Comparison of ENCODE assay signal across 12 mouse cellular contexts in the genomic region with DNA sequence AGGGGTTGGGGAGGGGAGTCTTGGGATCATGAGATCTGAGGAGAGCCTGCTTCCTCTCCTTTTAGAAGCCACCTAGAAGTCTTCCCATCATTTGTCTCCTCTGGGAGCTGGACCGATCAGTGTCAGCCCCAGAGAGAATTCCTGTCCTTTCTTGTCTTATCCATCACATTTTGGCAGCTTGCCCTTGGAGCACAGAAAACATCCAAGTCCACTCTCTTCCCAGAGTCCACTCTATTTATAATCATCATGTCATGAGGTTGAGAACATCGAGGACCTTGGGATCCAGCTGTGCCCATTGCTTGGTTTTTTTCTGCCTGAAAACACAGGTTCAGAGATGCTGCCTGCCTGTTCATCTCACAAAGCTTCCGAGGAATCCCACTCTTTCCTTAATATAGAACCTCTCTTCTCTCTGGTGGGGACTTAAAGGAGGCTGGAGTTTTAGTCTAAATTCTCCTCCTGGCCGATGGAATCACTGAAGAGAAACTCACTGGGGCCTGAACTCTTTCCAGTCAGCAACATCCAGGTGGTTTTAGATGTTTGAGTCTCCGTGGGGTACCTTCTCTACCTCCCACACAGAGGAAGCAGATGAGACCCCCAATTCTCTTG.
DNase-seq lines count a peak whose midpoint lies in the region; ATAC-seq and TF ChIP-seq lines count a peak whose summit lies in the region.
"Had no signal": no experiment of that assay in that cellular context is flagged by ENCODE, and none has a peak within 500 bp of the region (broad histone marks: within the 10 kb centered on the region; RNA-seq: fewer than 3 reads in every experiment).

No protein-coding gene starts in this region.

- ATAC-seq in heart, postnatal 0 days (ENCODE audit: insufficient read depth, low read depth): peak; percentile 45; the same call in 1 of the 2 replicates
- no peak for ATAC-seq in activated CD4-positive, CD25-positive, alpha-beta regulatory T cell, adult 4 months

- no peaks in the 10 kb centered on the region for H3K36me3 ChIP-seq in heart, adult 2 months (ENCODE audit: control insufficient read depth, insufficient read depth, low read length)
- no peaks in the 10 kb centered on the region for H3K36me3 ChIP-seq in heart, embryonic 10.5 days
- H3K36me3 ChIP-seq in heart, postnatal 0 days (replicated peaks; ENCODE audit: control insufficient read depth, insufficient read depth, low read length): no peaks in the 10 kb centered on the region
- H3K36me3 ChIP-seq: hindbrain, embryonic 13.5 days; limb, embryonic 15.5 days; neural tube, embryonic 15.5 days had no signal

- intact Hi-C loops in heart, adult 2 months (cut with DNase I): no loop called here

- H3K9ac ChIP-seq in heart, adult 2 months (ENCODE audit: low read depth, low read length): no peak overlapping the region
- H3K9ac ChIP-seq in heart, postnatal 0 days (replicated peaks; ENCODE audit: low read depth, low read length): no peak overlapping the region
- H3K9ac ChIP-seq: hindbrain, embryonic 13.5 days; limb, embryonic 15.5 days; neural tube, embryonic 15.5 days had no signal

- peak in 1 of 2 experiments; percentile 53 for DNase-seq in heart, adult 2 months
- no peak for DNase-seq in heart, embryonic 10.5 days (ENCODE audit: low spot score)
- DNase-seq in lung, postnatal 36 days: peak; percentile 19
- DNase-seq in lung, postnatal 4 days: no peak
- peak; percentile 54 for DNase-seq in heart, postnatal 0 days (ENCODE audit: low spot score)
- DNase-seq in urinary bladder, postnatal 36 days (ENCODE audit: low spot score in 2 of 2): no peak
- DNase-seq: thymus, postnatal 25 days had no signal

- H3K9me3 ChIP-seq in heart, embryonic 10.5 days: no peaks in the 10 kb centered on the region
- H3K9me3 ChIP-seq in heart, postnatal 0 days (replicated peaks; ENCODE audit: control insufficient read depth, low read length): no peaks in the 10 kb centered on the region
- H3K9me3 ChIP-seq: hindbrain, embryonic 13.5 days; limb, embryonic 15.5 days; neural tube, embryonic 15.5 days had no signal

- H3K79me2 ChIP-seq in heart, adult 2 months (replicated peaks; ENCODE audit: control insufficient read depth, insufficient read depth, low read length): no peaks in the 10 kb centered on the region

- 38% methylated on average over 5 of the region's 5 CpGs for whole genome bisulfite sequencing in heart, adult 2 months
- 66% methylated on average over 5 of the region's 5 CpGs for WGBS in heart, embryonic 10.5 days
- WGBS in heart, postnatal 0 days: 39% methylated on average over 5 of the region's 5 CpGs

- peak overlapping the region; percentile 40 for H3K27ac ChIP-seq in heart, adult 2 months
- H3K27ac ChIP-seq in heart, embryonic 10.5 days: no peak overlapping the region
- H3K27ac ChIP-seq in heart, postnatal 0 days (ENCODE audit: low read depth): no peak overlapping the region
- H3K27ac ChIP-seq: hindbrain, embryonic 13.5 days; kidney, postnatal 0 days; limb, embryonic 15.5 days; neural tube, embryonic 15.5 days had no signal

- no peak for TF ChIP-seq EP300 in heart, adult 2 months (IDR thresholded peaks at IDR 0.05; ENCODE audit: insufficient read depth, low read depth, low read length)
- TF ChIP-seq EP300 in heart, postnatal 0 days (IDR thresholded peaks at IDR 0.05; ENCODE audit: low read depth): no peak

- no peak for TF ChIP-seq CTCF in heart, adult 2 months (IDR thresholded peaks at IDR 0.05)
- no peak for TF ChIP-seq CTCF in heart, postnatal 0 days (IDR thresholded peaks at IDR 0.05; ENCODE audit: low read depth)

- H3K27me3 ChIP-seq in heart, adult 2 months (ENCODE audit: control insufficient read depth, insufficient read depth, low read length): no peaks in the 10 kb centered on the region
- H3K27me3 ChIP-seq in heart, embryonic 10.5 days (ENCODE audit: insufficient read depth, poor library complexity, severe bottlenecking): peaks cover 9% of the 10 kb centered on the region; the same call in 1 of the 2 replicates
- H3K27me3 ChIP-seq in heart, postnatal 0 days (ENCODE audit: control insufficient read depth, insufficient read depth, low read length): no peaks in the 10 kb centered on the region
- H3K27me3 ChIP-seq: hindbrain, embryonic 13.5 days; limb, embryonic 15.5 days; neural tube, embryonic 15.5 days had no signal

- TF ChIP-seq POLR2A in heart, adult 2 months (IDR thresholded peaks at IDR 0.05; ENCODE audit: insufficient read depth, low read depth, low read length): no peak

- peaks cover 4% of the 10 kb centered on the region for H3K4me1 ChIP-seq in heart, adult 2 months (ENCODE audit: control insufficient read depth, insufficient read depth, low read length)
- H3K4me1 ChIP-seq in heart, embryonic 10.5 days: peaks cover 38% of the 10 kb centered on the region
- peaks cover 14% of the 10 kb centered on the region; the same call in 1 of the 2 replicates for H3K4me1 ChIP-seq in heart, postnatal 0 days (ENCODE audit: control insufficient read depth, insufficient read depth)
- H3K4me1 ChIP-seq: limb, embryonic 15.5 days had no signal

- H3K4me3 ChIP-seq in heart, adult 2 months: no peak overlapping the region
- no peak overlapping the region for H3K4me3 ChIP-seq in heart, embryonic 10.5 days
- no peak overlapping the region for H3K4me3 ChIP-seq in heart, postnatal 0 days (ENCODE audit: low read depth, low read length)
- H3K4me3 ChIP-seq: hindbrain, embryonic 13.5 days; limb, embryonic 15.5 days; neural tube, embryonic 15.5 days had no signal

- no peak overlapping the region for H3K4me2 ChIP-seq in heart, postnatal 0 days (ENCODE audit: low read depth, low read length)
- H3K4me2 ChIP-seq: hindbrain, embryonic 13.5 days; limb, embryonic 15.5 days; neural tube, embryonic 15.5 days had no signal

Comparison
In these comparisons a context has a peak if more than half of its experiments do, and no peak if none do; other contexts are left out.
1. DNase-seq: peak in lung, postnatal 36 days (single experiment) and heart, postnatal 0 days (single experiment); none in heart, embryonic 10.5 days (single experiment), lung, postnatal 4 days (0 of 2) and urinary bladder, postnatal 36 days (0 of 2).